9 mouse cellular contexts compared by ENCODE assay signal in the genomic region with DNA sequence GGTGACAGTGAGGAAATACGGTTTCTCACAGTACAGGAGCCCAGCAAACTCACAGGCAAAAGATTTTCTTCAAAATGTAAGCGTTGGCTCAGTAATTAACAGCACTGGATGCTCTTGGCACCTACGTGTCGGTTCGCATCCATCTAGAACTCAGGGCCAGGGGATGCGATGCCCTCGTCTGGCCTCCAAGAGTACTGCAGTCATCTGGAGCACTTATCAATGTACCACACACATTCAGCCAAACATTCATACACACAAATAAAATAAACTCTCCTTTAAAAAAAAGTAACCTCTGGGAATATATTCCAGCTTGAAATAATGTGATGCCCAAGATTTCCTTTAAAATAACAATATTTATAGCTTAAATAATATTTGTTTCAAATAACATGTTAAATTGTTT. TPM values are rescaled to one million over a fixed set of nuclear protein-coding genes. Genes with fewer than 3 reads are reported as not detected.
A peak's percentile ranks its signal among the peaks of the same experiment; 100 is the strongest.
DNase-seq lines count a peak whose midpoint lies in the region; ATAC-seq and TF ChIP-seq lines count a peak whose summit lies in the region.
"Had no signal": no experiment of that assay in that cellular context is flagged by ENCODE, and none has a peak within 500 bp of the region (broad histone marks: within the 10 kb centered on the region; RNA-seq: fewer than 3 reads in every experiment).

No protein-coding gene starts in this region.

- peak; percentile 20 for ATAC-seq in megakaryocyte progenitor cell, adult 5-6 weeks (replicated peaks; ENCODE audit: poor library complexity)
- ATAC-seq in heart, embryonic 12.5 days (ENCODE audit: insufficient number of reproducible peaks, low FRiP score) = no peak

- H3K27me3 ChIP-seq in ES-Bruce4 (ENCODE audit: control insufficient read depth, insufficient read depth, low read length, poor library complexity, severe bottlenecking) = no peaks in the 10 kb centered on the region
- no peaks in the 10 kb centered on the region for H3K27me3 ChIP-seq in heart, embryonic 12.5 days (replicated peaks)
- H3K27me3 ChIP-seq: hindbrain, embryonic 15.5 days had no signal

- no peak for DNase-seq in layer of hippocampus, adult 2 months (ENCODE audit: low spot score in 2 of 2)
- DNase-seq in layer of hippocampus, postnatal 14 days (ENCODE audit: low spot score in 2 of 2) = no peak
- peak; percentile 30 for DNase-seq in T-cell, adult 2 months (ENCODE audit: low spot score)
- no peak for DNase-seq in lung, postnatal 14 days
- DNase-seq in kidney, postnatal 14 days = no peak

- H3K27ac ChIP-seq in layer of hippocampus, adult 2 months = no peak overlapping the region
- H3K27ac ChIP-seq in ES-Bruce4 (ENCODE audit: insufficient read depth, low read length) = no peak overlapping the region
- H3K27ac ChIP-seq in heart, embryonic 12.5 days (ENCODE audit: poor library complexity, severe bottlenecking) = no peak overlapping the region
- H3K27ac ChIP-seq: hindbrain, embryonic 15.5 days had no signal

- no peaks in the 10 kb centered on the region for H3K4me1 ChIP-seq in ES-Bruce4 (ENCODE audit: control insufficient read depth, insufficient read depth, low read length)
- H3K4me1 ChIP-seq in heart, embryonic 12.5 days (replicated peaks) = peaks cover 23% of the 10 kb centered on the region
- H3K4me1 ChIP-seq: hindbrain, embryonic 15.5 days had no signal

- H3K4me2 ChIP-seq in heart, embryonic 12.5 days = no peak overlapping the region
- H3K4me2 ChIP-seq: hindbrain, embryonic 15.5 days had no signal

- peak; percentile 71 for TF ChIP-seq CTCF in layer of hippocampus, adult 2 months (conservative IDR thresholded peaks at IDR 0.05)
- TF ChIP-seq CTCF in ES-Bruce4 (IDR thresholded peaks at IDR 0.05; ENCODE audit: low read depth, low read length) = peak; percentile 74

- H3K9ac ChIP-seq in ES-Bruce4 (ENCODE audit: low read depth, poor library complexity, severe bottlenecking) = no peak overlapping the region
- H3K9ac ChIP-seq in heart, embryonic 12.5 days = no peak overlapping the region
- H3K9ac ChIP-seq: hindbrain, embryonic 15.5 days had no signal

- no peak for TF ChIP-seq EP300 in ES-Bruce4 (IDR thresholded peaks at IDR 0.05; ENCODE audit: insufficient read depth, low read depth, low read length)

- 0 out of 2 replicates have a peak, but pooled peaks cover 2% of the 10 kb centered on the region for H3K36me3 ChIP-seq in ES-Bruce4 (ENCODE audit: control insufficient read depth, insufficient read depth, low read length, poor library complexity, severe bottlenecking)
- H3K36me3 ChIP-seq in heart, embryonic 12.5 days = peaks cover 8% of the 10 kb centered on the region

- WGBS in heart, embryonic 12.5 days = 63% methylated on average over 7 of the region's 7 CpGs

- H3K4me3 ChIP-seq in layer of hippocampus, adult 2 months = no peak overlapping the region
- no peak overlapping the region for H3K4me3 ChIP-seq in ES-Bruce4 (ENCODE audit: low read depth, low read length)
- H3K4me3 ChIP-seq in heart, embryonic 12.5 days = no peak overlapping the region
- H3K4me3 ChIP-seq: hindbrain, embryonic 15.5 days had no signal

- no peaks in the 10 kb centered on the region for H3K9me3 ChIP-seq in ES-Bruce4 (replicated peaks; ENCODE audit: control insufficient read depth, insufficient read depth, low read length, poor library complexity, severe bottlenecking)
- no peaks in the 10 kb centered on the region for H3K9me3 ChIP-seq in heart, embryonic 12.5 days (replicated peaks)
- H3K9me3 ChIP-seq: hindbrain, embryonic 15.5 days had no signal

- no peak for TF ChIP-seq POLR2A in ES-Bruce4 (IDR thresholded peaks at IDR 0.05; ENCODE audit: insufficient read depth, low read length)

RNA-seq across cellular contexts. Expression of a gene that starts 29.0 kb away (rescaled TPM):
- total RNA-seq in layer of hippocampus, adult 2 months (2021) = 1 to 10 TPM; 9.5 to 9.7 TPM
- 10 to 100 TPM in 1 of 2 experiments, 1 to 10 TPM in 1; 8.8 to 13.6 TPM for total RNA-seq in layer of hippocampus, postnatal 14 days (2021)
- 8.5 and 11.9 TPM in 2 replicates for polyA plus RNA-seq in ES-Bruce4 (2011; ENCODE audit: insufficient read depth, insufficient read length, low read depth, missing spikeins)
- 49.8 and 51.4 TPM in 2 replicates for total RNA-seq in megakaryocyte progenitor cell, adult 5-6 weeks (2015)
- 46.2 and 56.7 TPM in 2 replicates for total RNA-seq in megakaryocyte progenitor cell, adult 5-6 weeks (2017)
- polyA plus RNA-seq in heart, embryonic 12.5 days (2016; fragmentation: Nextera tagmentation; extraction: Ambion mirVana) = 7.8 and 7.9 TPM in 2 replicates
